Mouse (Mus musculus) liver, embryonic 16.5 days (tissue): Measurements from ENCODE around the gene Rangrf. TPM values are rescaled to one million over a fixed set of nuclear protein-coding genes. Genes with fewer than 3 reads are reported as not detected.
A peak's percentile ranks its signal among the peaks of the same experiment; 100 is the strongest.
"Not testable (repeated sequence)": the region's sequence is repeated elsewhere in the genome, so short reads cannot be mapped to it uniquely, and the experiment has no call there.

Experiments used
- ATAC-seq: fragments of 200-750 bp; cut with Nextera tagmentation; 2 replicates; pipeline ENCODE4 v1.8.0; 2017; ENCODE audit warnings: low read depth, mild to moderate bottlenecking, moderate number of reproducible peaks, moderate library complexity
- H3K27ac ChIP-seq: fragments of 300-500 bp; sonication (generic); 2 replicates; pipeline ENCODE4 v1.5.1; 2014; ENCODE audit warnings: mild to moderate bottlenecking, low read length
- H3K27me3 ChIP-seq: fragments of 300-500 bp; sonication (generic); 2 replicates; pipeline ENCODE4 v1.6.1; 2014; ENCODE audit warnings: low read depth, low read length, mixed read lengths; ENCODE audit not compliant: control insufficient read depth, insufficient read depth
- H3K36me3 ChIP-seq: fragments of 300-500 bp; sonication (generic); 2 replicates; pipeline ENCODE4 v1.6.1; 2014; ENCODE audit warnings: mild to moderate bottlenecking; ENCODE audit not compliant: control insufficient read depth, insufficient read depth
- H3K4me1 ChIP-seq: fragments of 300-500 bp; sonication (generic); 2 replicates; pipeline ENCODE4 v1.6.1; 2014; ENCODE audit warnings: low read depth, low read length, mixed read lengths; ENCODE audit not compliant: control insufficient read depth
- H3K4me2 ChIP-seq: fragments of 300-500 bp; sonication (generic); 2 replicates; pipeline ENCODE4 v1.6.1; 2014; ENCODE audit warnings: low read depth, low read length, mixed read lengths
- H3K4me3 ChIP-seq: fragments of 300-500 bp; sonication (generic); 2 replicates; pipeline ENCODE4 v1.5.1; 2014; ENCODE audit warnings: low read depth, mild to moderate bottlenecking, low read length
- H3K9ac ChIP-seq: fragments of 300-500 bp; sonication (generic); 2 replicates; pipeline ENCODE4 v1.6.1; 2014; ENCODE audit warnings: low read depth, low read length
- H3K9me3 ChIP-seq: fragments of 300-500 bp; sonication (generic); replicated peaks from 2 replicates; pipeline ENCODE4 v1.6.1; 2016; ENCODE audit warnings: low read length; ENCODE audit not compliant: control insufficient read depth
- WGBS: fragments of 180-500 bp; shearing (Covaris S2); extraction: QIAGEN DNeasy Blood & Tissue Kit; methylation state at CpG from one replicate; pipeline ENCODE4 v1.1.7; 2014; ENCODE audit not compliant: insufficient replicate concordance; 5-methylcytosine and 5-hydroxymethylcytosine counted together
- polyA plus RNA-seq: library from polyadenylated mRNA; unstranded; fragments of >200 nt; fragmentation: Nextera tagmentation; extraction: Ambion mirVana; gene quantifications from 2 replicates; pipeline ENCODE4 v1.2.1, GENCODE M21; 2015

Rangrf gene
- polyA plus RNA-seq, 1 experiment from 2014 or later: 16.3 TPM

DNA sequence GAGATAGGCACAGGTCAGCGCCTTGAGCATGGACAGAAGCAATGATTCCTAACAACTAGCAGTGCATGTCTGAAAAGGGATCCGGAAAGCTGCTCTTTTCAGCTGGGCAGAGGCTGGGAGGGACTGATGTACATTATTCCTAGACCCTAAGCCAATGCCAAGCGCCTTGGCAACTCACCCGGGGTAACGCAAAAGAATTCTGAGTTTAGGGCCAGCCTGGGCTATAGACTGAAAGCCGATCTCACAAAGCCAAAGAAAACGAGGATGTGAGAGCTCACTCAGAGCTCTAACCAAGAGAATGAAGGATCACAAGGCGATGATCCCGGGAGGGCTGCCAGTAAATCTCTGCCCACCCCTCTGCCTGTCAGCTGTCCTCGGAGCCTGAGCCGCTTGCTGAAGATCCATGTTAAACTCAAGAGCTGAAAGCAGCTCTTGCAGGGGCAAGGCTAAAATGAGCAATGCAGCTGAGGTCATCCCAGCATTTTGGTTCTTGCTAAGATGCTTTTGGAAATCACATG, 12.4 kb upstream of the Rangrf start:
- Histone ChIP-seq H3K4me3 (no peak overlapping the region), H3K4me2 (no peak overlapping the region), H3K9me3 (no peaks in the 10 kb centered on the region), H3K4me1 (no peaks in the 10 kb centered on the region), H3K27ac (no peak overlapping the region), H3K36me3 (peaks cover 34% of the 10 kb centered on the region), H3K9ac (no peak overlapping the region), H3K27me3 (no peaks in the 10 kb centered on the region)
- no peak for ATAC-seq
- WGBS: 83% methylated on average over 11 of the region's 11 CpGs

DNA sequence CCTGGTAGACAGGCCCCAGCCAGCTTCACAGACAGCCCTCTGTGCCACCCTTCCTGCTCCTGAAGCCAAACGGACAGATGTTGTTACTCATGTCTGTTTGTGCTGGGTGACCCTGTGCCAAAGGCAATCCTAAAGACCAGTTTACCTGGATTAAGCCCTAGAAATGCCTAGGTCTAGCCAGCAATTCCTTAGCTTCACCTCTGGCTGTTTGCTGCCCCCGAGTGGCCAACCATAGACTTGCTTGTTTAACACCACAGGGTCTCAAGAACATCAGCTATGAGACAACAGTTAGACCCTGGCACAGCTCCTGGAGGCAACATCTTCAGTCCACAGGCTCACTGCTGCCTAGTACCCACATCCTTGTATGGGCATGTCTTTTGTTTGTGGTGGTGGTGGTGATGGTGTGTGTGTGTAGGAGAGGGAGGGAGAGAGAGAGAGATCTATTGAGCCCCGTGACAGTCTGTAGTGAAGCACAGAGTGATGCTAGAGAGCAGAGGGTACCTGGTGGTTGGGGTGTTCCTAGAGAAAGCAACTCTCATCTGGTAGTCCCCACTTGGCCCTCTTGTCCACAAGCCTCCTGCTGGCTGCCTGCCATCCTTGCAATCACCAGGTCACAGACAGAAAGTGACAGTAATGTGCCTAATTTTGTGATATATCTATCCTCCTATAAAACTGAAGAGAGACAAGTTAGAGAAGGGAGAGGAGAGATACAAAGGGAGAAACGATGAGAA, 7.8 kb upstream of the Rangrf start:
- no peaks in the 10 kb centered on the region; the same call in 1 of the 2 replicates for H3K4me1 ChIP-seq
- no peak overlapping the region for H3K27ac ChIP-seq
- H3K27me3 ChIP-seq: no peaks in the 10 kb centered on the region
- no peak overlapping the region for H3K4me2 ChIP-seq
- peaks cover 4% of the 10 kb centered on the region; the same call in 1 of the 2 replicates for H3K36me3 ChIP-seq
- WGBS: 27% methylated on average over 4 of the region's 4 CpGs
- ATAC-seq: no peak
- H3K4me3 ChIP-seq: no peak overlapping the region
- H3K9ac ChIP-seq: no peak overlapping the region
- H3K9me3 ChIP-seq: no peaks in the 10 kb centered on the region

DNA sequence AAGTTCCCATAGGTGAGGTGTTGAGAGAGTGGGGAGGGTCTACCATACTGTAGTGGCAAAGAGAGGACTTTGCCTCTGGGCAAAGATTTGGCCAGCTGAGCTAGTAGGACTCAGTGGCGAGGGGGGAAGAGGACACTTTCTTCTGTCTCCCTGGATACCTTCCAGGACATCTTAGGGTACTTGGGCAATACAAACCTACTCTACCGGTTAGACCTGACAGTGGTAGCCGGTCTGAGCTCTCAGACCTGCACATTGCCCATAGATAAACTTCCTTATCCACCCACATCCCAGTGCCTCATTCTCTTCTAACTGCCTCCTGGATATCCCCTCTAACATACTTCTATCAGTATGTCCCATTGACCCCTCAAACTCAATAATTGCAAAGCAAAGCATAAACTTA, 5.9 kb upstream of the Rangrf start:
- WGBS: 64% methylated on average over 3 of the region's 3 CpGs
- H3K4me1 ChIP-seq: no peaks in the 10 kb centered on the region; the same call in 1 of the 2 replicates
- no peak for ATAC-seq
- H3K9me3 ChIP-seq: no peaks in the 10 kb centered on the region
- no peak overlapping the region for H3K27ac ChIP-seq
- H3K36me3 ChIP-seq: no peaks in the 10 kb centered on the region
- H3K27me3 ChIP-seq: no peaks in the 10 kb centered on the region
- no peak overlapping the region for H3K4me3 ChIP-seq
- H3K4me2 ChIP-seq: no peak overlapping the region
- no peak overlapping the region for H3K9ac ChIP-seq

DNA sequence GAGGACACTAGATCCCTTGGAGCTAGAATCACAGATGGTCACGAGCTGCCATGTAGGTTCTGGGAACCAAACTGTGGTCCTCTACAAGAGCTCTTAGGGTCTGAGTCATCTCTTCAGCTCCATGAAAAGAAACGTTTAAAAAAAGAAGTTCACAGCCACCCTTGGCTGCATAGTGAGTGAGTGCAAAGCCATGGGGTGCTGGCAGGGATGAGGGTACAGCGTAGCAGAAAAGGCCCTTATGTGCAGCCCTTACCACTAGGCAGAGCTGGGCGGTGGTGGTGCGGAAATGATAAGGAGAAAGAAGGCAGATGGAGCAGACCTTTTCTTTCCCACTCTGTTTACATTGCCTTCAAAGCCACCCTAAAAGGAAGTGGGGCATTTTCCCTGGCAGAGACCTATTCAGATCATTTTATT, 4.3 kb upstream of the Rangrf start:
- no peaks in the 10 kb centered on the region; the same call in 1 of the 2 replicates for H3K4me1 ChIP-seq
- no peaks in the 10 kb centered on the region for H3K36me3 ChIP-seq
- H3K4me3 ChIP-seq: no peak overlapping the region
- ATAC-seq: no peak
- H3K9ac ChIP-seq: no peak overlapping the region
- WGBS: 23% methylated on average over 5 of the region's 5 CpGs
- H3K27ac ChIP-seq: no peak overlapping the region
- H3K4me2 ChIP-seq: no peak overlapping the region
- H3K9me3 ChIP-seq: no peaks in the 10 kb centered on the region
- H3K27me3 ChIP-seq: no peaks in the 10 kb centered on the region

DNA sequence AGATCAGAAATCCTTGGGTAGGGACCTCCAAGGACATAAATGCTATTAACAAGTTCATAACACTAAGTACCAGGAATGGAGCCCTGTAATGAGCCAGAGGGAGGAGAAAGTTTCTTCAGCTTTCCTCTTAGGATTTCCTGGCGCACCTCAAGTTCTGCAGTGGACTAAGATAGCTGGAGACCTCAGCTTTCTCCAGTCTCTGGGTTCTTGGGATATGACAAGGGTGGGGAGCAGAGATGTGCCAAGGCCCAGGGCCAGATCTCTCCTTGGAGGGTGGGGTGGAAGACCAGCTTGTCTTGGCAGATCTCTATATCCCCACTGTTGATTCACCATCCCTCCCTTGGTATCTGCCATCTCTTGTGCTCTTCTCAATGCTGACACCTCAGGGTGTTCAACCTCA, 616 bp upstream of the Rangrf start:
- Histone ChIP-seq H3K9me3 (no peaks in the 10 kb centered on the region), H3K36me3 (no peaks in the 10 kb centered on the region), H3K27me3 (no peaks in the 10 kb centered on the region), H3K4me1 (peaks cover 9% of the 10 kb centered on the region), H3K9ac (no peak overlapping the region), H3K27ac (no peak overlapping the region), H3K4me3 (no peak overlapping the region), H3K4me2 (no peak overlapping the region)
- WGBS: 73% methylated on average over 1 of the region's 1 CpGs
- no peak for ATAC-seq

DNA sequence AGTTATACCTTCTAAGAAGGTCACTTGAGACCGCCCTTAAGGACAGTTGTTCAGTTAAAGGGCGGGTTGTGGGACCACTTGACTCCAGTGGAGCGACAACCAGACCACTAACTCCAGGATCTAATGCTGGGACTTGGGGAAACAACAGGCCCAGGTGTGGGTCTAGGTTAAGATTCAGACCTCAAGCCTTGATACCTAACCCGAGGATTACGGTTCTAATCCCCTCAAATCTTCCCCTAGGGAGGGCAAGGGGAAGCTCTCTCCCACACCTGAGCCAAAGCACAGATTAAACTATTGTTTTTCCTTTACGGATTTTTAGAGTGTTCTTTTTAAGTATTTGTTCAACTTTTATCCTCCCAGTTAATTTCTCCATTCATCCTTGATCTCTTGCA, 930 bp downstream of the Rangrf start:
- H3K9me3 ChIP-seq: no peaks in the 10 kb centered on the region
- H3K4me3 ChIP-seq: peak overlapping the region; percentile 59
- no peak for ATAC-seq
- WGBS: 39% methylated on average over 6 of the region's 6 CpGs
- no peak overlapping the region for H3K27ac ChIP-seq
- H3K4me1 ChIP-seq: peaks cover 9% of the 10 kb centered on the region
- H3K4me2 ChIP-seq: peak overlapping the region; percentile 81
- H3K9ac ChIP-seq: 0 out of 2 replicates have a peak overlapping the region, but pooled peaks have one; percentile 15
- H3K36me3 ChIP-seq: no peaks in the 10 kb centered on the region
- H3K27me3 ChIP-seq: no peaks in the 10 kb centered on the region

DNA sequence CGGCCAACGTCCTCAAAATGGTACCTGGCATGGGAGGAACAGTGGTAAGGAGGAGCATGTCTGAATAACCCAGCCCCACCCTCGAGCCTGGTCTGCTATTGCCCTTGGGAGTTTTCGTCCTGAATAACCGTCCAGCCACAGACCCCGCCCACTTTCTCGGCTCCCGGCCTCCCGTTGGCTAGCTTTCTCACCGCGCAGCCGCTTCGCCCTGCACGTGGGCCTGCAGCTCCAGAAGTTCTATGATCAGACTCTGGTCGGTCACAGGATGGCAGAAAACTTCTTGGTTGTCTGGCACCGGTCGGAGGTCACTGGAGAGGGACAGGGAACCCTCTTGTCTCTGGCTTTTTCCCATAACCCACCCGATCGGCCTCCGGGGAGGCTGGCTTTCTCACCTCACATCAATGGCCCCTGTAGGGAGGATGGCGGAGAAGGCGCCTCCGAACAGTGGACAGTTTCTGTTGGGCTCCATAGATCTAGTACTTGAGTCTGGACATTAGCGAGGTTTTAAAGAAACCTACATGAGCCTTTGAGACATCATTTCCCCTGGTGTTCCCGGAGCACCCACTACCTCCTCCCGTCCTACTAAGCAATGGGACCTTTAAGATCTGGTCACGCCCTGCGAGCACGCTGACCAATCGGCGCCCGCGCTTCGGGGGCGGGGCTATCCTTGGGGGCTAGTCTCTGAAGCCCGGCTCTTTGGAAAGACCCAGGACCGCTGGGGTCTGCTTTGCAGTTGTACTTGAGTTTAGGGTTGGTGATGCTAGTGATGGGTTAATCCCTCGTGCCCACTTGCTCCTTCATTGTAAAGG, 1.5 kb downstream of the Rangrf start:
- ATAC-seq: peak; percentile 86
- not testable (repeated sequence) for H3K36me3 ChIP-seq, H3K27me3 ChIP-seq, H3K9me3 ChIP-seq, H3K27ac ChIP-seq
- Histone ChIP-seq H3K4me2 (peak overlapping the region; percentile 81), H3K4me1 (peaks cover 11% of the 10 kb centered on the region), H3K9ac (peak overlapping the region; percentile 15; the same call in 1 of the 2 replicates), H3K4me3 (peak overlapping the region; percentile 59)
- under 1% methylated on average over 37 of the region's 38 CpGs for WGBS

DNA sequence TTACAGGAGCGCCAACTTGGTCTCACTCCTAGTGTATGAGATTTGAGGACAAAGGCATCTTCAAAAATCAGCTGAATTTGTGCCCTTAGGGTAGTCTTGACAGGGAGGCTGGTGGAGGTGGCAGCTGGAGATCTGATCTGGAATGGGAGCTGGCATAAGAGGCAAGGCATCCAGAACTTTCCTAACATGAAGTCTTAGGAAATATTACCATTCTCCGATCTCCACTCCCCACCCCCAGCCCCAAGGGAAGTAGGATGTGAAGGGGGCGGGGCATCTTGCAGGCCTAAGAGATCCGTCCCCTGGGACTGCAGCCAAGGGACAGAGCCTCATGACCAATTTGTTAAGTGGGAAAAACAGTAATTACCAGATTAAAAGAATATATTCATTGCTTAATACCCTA, 4.8 kb downstream of the Rangrf start:
- H3K27me3 ChIP-seq: no peaks in the 10 kb centered on the region
- H3K9ac ChIP-seq: no peak overlapping the region
- H3K4me2 ChIP-seq: no peak overlapping the region
- H3K4me3 ChIP-seq: no peak overlapping the region
- H3K4me1 ChIP-seq: peaks cover 22% of the 10 kb centered on the region
- H3K27ac ChIP-seq: no peak overlapping the region
- H3K9me3 ChIP-seq: no peaks in the 10 kb centered on the region
- no peaks in the 10 kb centered on the region for H3K36me3 ChIP-seq
- WGBS: 59% methylated on average over 4 of the region's 4 CpGs
- ATAC-seq: no peak

DNA sequence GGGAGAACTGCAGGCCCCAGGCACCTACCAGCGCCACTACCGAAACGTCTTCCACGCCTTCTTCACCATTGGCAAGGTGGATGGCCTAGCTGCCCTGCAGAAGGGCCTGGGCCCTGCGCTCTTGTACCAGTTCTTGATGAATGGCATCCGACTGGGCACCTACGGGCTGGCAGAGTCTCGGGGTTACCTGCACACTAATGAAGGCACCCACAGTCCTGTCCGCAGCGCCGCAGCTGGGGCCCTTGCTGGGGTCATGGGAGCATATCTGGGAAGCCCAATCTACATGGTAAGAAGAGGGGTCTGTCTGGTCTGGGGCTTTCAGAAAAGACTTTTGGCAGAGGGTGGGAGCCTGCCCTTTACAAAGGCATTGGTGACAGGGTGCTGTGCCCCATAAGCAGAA, 6.2 kb downstream of the Rangrf start:
- Histone ChIP-seq H3K4me3 (no peak overlapping the region), H3K9me3 (no peaks in the 10 kb centered on the region), H3K36me3 (no peaks in the 10 kb centered on the region), H3K9ac (no peak overlapping the region), H3K27ac (no peak overlapping the region), H3K4me1 (peaks cover 19% of the 10 kb centered on the region), H3K27me3 (no peaks in the 10 kb centered on the region), H3K4me2 (no peak overlapping the region)
- ATAC-seq: no peak
- 78% methylated on average over 11 of the region's 11 CpGs for WGBS
